Mouse (Mus musculus): ENCODE results near the gene Gbf1. TPM values are rescaled to one million over a fixed set of nuclear protein-coding genes. Genes with fewer than 3 reads are reported as not detected.
A peak's percentile ranks its signal among the peaks of the same experiment; 100 is the strongest.

Gene Gbf1
- total and polyA plus RNA-seq, 3 experiments: 8.6 to 26.1 (median 18.7) TPM

DNA sequence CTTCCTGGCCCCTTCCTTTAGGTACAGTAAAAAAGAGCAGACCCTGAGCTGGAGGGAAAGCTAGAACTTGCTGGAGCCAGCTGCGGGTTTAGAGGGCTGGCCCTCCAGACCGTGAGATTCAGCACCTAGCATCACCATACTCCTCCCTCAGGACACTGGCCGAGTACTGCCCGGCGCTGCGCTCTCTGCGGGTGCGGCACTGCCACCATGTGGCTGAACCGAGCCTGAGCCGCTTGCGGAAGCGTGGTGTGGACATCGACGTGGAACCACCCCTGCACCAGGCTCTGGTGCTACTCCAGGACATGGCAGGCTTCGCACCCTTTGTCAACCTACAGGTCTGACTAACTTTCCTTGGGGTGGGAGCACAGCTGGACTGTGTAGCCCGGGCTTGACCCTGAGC is 177.6 kb downstream of the Gbf1 start (continued):
- TF ChIP-seq SIN3A (IDR thresholded peaks at IDR 0.05; ENCODE audit: low read length): peak; percentile 66; the same call in 1 of the 2 replicates
- TF ChIP-seq SMC3 (IDR thresholded peaks at IDR 0.05; ENCODE audit: low read depth, low read length): peak; percentile 94
- TF ChIP-seq E2F4 (IDR thresholded peaks at IDR 0.05; ENCODE audit: insufficient replicate concordance, low read depth, low read length): no peak
- no peak for TF ChIP-seq ETS1 (conservative IDR thresholded peaks at IDR 0.05; ENCODE audit: low read depth, low read length)
- TF ChIP-seq CTCF (conservative IDR thresholded peaks at IDR 0.05 in 1 of 2, IDR thresholded peaks at IDR 0.05 in 1 of 2; ENCODE audit: low read depth in 2 of 2, low read length in 2 of 2): peak in 1 of 2 experiments; percentile 94; a peak in 2 of 4 replicates
- no peak for TF ChIP-seq ZNF384 (IDR thresholded peaks at IDR 0.05; ENCODE audit: low read depth, low read length)
- peak; percentile 80 for TF ChIP-seq MAX (IDR thresholded peaks at IDR 0.05; ENCODE audit: low read length)
- no peak for TF ChIP-seq USF1 (IDR thresholded peaks at IDR 0.05; ENCODE audit: low read depth, low read length)
- TF ChIP-seq ZMIZ1 (IDR thresholded peaks at IDR 0.05; ENCODE audit: low read depth, low read length): no peak
- no peak for TF ChIP-seq POLR2AphosphoS2 (IDR thresholded peaks at IDR 0.05; ENCODE audit: low read depth, low read length)
- TF ChIP-seq UBTF (IDR thresholded peaks at IDR 0.05; ENCODE audit: low read depth, low read length): no peak
- TF ChIP-seq IRF4 (IDR thresholded peaks at IDR 0.05; ENCODE audit: low read depth, low read length): 0 out of 2 replicates have a peak, but pooled peaks have one; percentile 34

DNA sequence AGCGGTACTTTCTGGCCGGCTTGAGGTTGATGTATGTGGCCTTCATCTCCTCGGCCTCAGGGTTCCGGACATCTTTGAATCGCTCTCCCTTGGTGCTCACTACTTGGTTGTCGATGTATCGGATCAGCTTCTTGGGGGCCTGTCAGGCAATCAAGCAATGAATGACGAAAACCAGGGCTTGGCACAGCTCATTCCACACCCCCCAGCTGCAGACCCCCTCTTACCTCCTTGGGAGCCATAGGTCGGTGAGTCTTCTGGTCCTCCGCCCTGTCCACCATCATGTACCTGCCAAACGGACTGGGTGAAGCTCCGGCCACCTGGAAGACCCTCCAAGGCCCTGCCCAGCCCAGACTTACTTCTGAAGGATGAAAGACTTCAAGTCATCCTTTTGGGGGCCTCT is 178.4 kb downstream of the Gbf1 start:
- no peaks in the 10 kb centered on the region for H3K9me3 ChIP-seq (replicated peaks; ENCODE audit: low read length)
- H3K4me3 ChIP-seq (replicated peaks in 1 of 3; ENCODE audit: low read depth in 2 of 3, low read length in 2 of 3, poor library complexity in 1 of 3): no peak overlapping the region
- dilution Hi-C loops (cut with MboI; ENCODE audit: extremely low pct_ligation_motif_present, extremely low pct_unique_long_range_greater_than_20kb, low sequenced_read_pairs) (no loop called here), in situ Hi-C loops (cut with MboI; ENCODE audit: low pct_ligation_motif_present, low pct_unique_long_range_greater_than_20kb, low sequenced_read_pairs) (no loop called here)
- peaks cover 12 to 51% of the 10 kb centered on the region in 2 experiments for H3K4me1 ChIP-seq (ENCODE audit: control insufficient read depth in 1 of 2, insufficient read depth in 2 of 2)
- H3K27ac ChIP-seq (ENCODE audit: insufficient read depth, low read depth): no peak overlapping the region
- no peak overlapping the region for H3K9ac ChIP-seq (ENCODE audit: insufficient read depth, low read depth)
- H3K27me3 ChIP-seq (replicated peaks): peaks cover 13% of the 10 kb centered on the region
- no peak overlapping the region for H3K4me2 ChIP-seq (ENCODE audit: insufficient read depth, low read depth, poor library complexity, severe bottlenecking)
- TF ChIP-seq RCOR1 (conservative IDR thresholded peaks at IDR 0.05; ENCODE audit: low read depth, low read length) (no peak), GABPA (IDR thresholded peaks at IDR 0.05; ENCODE audit: insufficient replicate concordance, low read depth, low read length) (no peak), ELF1 (IDR thresholded peaks at IDR 0.05; ENCODE audit: low read depth, low read length) (no peak), NRF1 (IDR thresholded peaks at IDR 0.05; ENCODE audit: low read depth, low read length) (no peak), EP300 (IDR thresholded peaks at IDR 0.05; ENCODE audit: low read length) (no peak), POLR2A (IDR thresholded peaks at IDR 0.05; ENCODE audit: low read depth, low read length) (no peak), BHLHE40 (IDR thresholded peaks at IDR 0.05; ENCODE audit: low read depth, low read length) (no peak), JUN (IDR thresholded peaks at IDR 0.05; ENCODE audit: insufficient read depth, low read depth, low read length) (no peak), JUND (conservative IDR thresholded peaks at IDR 0.05; ENCODE audit: low read depth, low read length) (no peak), CHD1 (IDR thresholded peaks at IDR 0.05; ENCODE audit: low read depth, low read length) (no peak), PAX5 (IDR thresholded peaks at IDR 0.05; ENCODE audit: low read length) (no peak)
- no peaks in the 10 kb centered on the region for H3K79me2 ChIP-seq (replicated peaks; ENCODE audit: control insufficient read depth, extremely low read depth, insufficient read depth, poor library complexity, severe bottlenecking)
- no peak for DNase-seq (ENCODE audit: extremely low read depth)
- H3K36me3 ChIP-seq (replicated peaks in 1 of 2; ENCODE audit: control insufficient read depth in 1 of 2, insufficient read depth in 1 of 2, low read length in 1 of 2): peaks cover 22 to 46% of the 10 kb centered on the region in 2 experiments
